Mouse (Mus musculus) cerebellum, postnatal 14 days (tissue): ENCODE data around the gene Fem1a.

ENCODE experiments used
- DNase-seq, 2 experiments: peaks; one replicate each; pipeline ENCODE4 v3.0.0; 2021; ENCODE audit warnings: mixed read lengths in 2 of 2

Gene Fem1a

DNA sequence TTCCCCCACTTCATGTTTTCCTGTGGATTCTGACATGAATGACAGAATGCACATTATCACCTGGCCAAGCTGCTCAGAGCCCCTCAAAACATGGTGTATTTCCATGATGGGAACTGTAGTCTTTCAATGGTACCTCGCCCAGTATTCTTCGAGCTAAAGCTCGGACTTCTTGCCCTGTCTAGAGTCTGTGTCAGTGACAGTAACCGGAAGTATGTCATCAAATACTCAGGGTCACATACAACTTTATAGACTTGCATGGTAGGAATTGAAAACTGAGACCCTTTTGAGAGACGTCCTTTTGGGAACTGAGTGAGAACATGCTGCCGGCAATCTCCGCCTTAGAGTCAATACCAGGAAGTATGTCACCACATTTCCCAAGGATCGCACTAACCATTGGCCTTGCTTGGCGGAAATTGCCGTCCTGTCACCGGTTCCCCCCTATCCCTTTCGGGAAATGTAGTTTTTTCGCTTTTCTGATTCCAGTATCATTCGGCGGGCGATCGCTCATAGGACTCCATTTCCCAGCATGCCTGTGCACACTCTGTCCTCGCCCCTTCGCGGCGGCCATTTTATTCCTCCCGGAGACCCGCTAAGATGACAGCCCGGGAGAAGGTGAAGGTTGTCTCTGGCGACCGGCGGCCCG lies at the start of gene Fem1a:
Gene Fem1a (plus strand): TSS at position 572 of the 643 bp plus-strand sequence.
- DNase-seq, result peak; percentile 91 to 94

GRCm38 (mm10) chr17:56206986-56207674 lies 49.5 kb upstream of the Fem1a start:
- DNase-seq, result no peak

GRCm38 (mm10) chr17:56207963-56208530 lies 48.6 kb upstream of the Fem1a start:
- no peak for DNase-seq

GRCm38 (mm10) chr17:56208821-56209220 lies 47.8 kb upstream of the Fem1a start:
- no peak for DNase-seq

- no peak for DNase-seq
These were observed 45.5 kb upstream of the Fem1a start for GRCm38 (mm10) chr17:56211090-56211489.

DNA sequence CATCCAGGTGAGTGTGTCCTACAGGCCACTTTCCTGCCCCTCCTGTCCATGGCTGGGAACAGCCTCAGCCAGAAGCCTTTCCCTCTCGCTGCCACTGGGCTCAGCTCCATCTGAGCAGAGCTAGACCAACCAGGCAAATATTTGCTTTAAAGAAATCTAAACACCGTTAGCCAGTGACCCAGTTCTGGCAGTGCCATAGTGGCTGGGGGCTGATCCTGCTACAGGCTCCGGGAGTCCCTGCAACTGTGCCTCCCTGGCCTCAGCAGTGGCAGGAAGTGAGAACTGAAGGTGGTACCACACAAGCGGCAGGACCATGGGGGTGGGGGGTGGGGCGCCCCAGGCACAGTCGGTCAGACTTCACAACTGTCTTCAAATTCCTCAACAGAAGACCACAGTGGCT lies 43.9 kb upstream of the Fem1a start:
- DNase-seq, result no peak

GRCm38 (mm10) chr17:56214229-56214628 lies 42.4 kb upstream of the Fem1a start:
- no peak for DNase-seq

DNA sequence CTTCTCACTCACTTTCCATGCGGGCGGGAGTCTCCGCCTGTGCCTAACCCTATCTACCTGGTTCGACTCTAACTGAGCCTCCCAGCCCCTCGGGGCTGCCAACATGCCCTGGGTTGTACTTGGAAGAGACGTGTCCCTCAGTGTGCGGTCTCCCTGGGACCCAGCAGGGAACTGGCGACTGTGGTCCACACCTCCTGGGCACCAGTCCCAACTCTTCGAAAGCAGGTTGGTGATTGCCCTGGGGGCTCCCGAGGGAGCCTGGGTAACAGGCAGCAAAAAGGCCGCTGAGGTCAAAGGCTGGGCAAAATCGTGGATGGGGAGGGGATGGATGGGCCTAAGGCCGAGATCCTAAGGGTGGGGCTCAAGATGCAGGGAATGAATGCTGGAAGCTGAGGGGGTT lies 38.9 kb upstream of the Fem1a start:
- DNase-seq, result peak; percentile 46 to 59

DNA sequence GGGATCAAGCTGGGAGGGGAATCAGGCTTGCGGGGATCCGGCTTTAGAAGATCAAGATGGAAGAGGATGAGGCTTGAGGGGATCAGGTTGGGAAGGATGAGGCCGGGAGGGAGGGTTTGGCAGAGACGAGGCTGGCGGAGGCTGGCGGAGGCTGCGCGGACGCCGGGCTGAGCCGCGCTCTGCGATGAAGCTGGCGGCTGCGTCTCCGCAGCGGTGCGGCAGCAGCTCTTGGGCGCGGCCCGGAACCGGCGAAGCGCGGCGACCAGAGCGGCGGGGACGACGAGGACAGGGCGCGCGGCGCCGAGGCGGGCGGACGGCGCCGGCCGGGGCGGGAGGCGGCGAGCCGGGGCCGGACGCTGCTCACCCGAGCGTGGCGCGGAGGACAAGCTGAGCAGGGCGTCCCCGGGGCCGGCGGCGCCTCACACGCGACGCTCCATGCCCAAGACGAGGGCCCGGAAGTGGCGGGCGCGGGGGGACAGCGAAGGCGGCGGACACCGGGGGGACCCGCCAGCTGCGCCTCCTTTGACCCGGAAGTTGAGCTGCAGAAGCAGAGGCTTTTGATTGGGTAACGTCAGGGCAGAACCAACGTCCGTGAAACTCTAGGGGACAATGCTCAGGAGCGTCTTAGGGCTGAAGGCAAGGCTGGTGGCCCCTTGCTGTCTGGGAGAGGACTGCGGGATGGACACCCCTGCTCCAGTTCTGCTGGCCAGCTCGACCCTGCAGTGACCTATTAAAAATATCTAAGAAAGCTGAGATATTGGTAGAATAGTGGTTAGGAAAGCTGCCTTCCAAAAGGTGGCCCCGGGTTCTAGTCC lies 38.0 kb upstream of the Fem1a start, which contains the start of gene Dpp9:
Gene Dpp9 (minus strand): TSS at position 529 of the 815 bp plus-strand sequence.
- peak; percentile 89 to 91 for DNase-seq

DNA sequence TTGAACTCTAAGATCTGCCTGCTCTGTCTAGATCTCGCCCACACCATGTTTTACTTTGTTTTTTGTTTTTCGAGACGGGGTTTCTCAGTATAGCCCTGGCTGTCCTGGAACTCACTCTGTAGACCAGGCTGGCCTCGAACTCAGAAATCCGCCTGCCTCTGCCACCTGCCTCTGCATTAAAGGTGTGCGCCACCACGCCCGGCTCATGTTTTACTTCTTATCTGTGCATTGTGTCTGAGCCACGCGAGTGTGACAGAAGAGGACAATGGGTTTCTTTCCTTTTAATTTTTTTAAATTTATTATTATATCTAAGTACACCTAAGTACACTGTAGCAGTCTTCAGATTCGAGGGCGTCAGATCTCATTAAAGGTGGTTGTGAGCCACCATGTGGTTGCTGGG lies 37.4 kb upstream of the Fem1a start:
- DNase-seq, result no peak

- DNase-seq, result no peak
These were observed 36.8 kb upstream of the Fem1a start for GRCm38 (mm10) chr17:56219805-56220204.

- no peak for DNase-seq
These were observed 31.7 kb upstream of the Fem1a start for GRCm38 (mm10) chr17:56224916-56225315.

GRCm38 (mm10) chr17:56226566-56226965 lies 30.0 kb upstream of the Fem1a start:
- no peak for DNase-seq

- no peak for DNase-seq
These were observed 26.7 kb upstream of the Fem1a start for GRCm38 (mm10) chr17:56229943-56230342.

- DNase-seq, result peak in 1 of 2 experiments; percentile 54
These were observed 23.2 kb upstream of the Fem1a start for GRCm38 (mm10) chr17:56233389-56233788.

- DNase-seq, result peak; percentile 97 to 98
These were observed 22.7 kb upstream of the Fem1a start for GRCm38 (mm10) chr17:56233818-56234469.

DNA sequence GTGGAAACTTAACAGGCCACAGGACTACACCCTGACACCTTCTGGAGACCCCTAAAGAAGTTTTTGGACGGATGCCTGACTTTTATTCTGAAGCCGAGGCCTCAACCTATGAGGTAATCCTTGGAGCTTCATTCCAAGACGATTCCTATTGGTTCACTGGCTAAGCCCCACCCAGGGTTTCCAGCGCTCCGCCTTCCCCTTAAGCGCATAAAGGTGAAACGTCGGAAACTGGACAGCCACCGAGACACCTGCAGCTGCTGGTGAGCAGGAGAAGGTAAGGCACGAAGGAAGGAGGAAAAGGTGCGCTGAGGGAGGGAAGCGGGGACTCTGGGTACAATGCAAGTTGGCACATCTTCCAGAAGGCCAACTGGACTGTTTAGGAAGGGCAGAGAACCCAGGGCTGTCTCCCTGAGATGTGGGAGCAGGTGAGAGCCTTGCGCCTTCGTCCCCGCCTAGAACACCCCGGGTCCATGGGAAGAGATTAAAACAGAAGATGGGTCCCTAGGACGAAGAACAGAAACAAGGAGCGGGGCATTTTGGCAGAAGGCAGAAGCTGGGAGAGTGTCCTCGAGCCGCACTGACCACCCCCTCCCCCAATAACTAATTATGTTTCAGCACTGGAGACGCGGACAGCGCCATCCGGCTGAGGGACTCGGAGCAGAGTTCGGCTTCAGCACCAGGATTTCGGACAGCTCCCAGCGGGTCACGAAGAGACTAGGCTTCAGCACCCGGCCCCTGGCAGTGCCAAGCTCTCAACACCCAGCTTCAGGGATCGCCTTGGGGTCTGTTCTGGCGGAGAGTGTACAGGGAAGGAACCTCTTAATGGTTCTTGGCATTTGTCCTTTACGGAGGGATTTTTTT lies 14.8 kb upstream of the Fem1a start:
- peak; percentile 89 to 91 for DNase-seq

DNA sequence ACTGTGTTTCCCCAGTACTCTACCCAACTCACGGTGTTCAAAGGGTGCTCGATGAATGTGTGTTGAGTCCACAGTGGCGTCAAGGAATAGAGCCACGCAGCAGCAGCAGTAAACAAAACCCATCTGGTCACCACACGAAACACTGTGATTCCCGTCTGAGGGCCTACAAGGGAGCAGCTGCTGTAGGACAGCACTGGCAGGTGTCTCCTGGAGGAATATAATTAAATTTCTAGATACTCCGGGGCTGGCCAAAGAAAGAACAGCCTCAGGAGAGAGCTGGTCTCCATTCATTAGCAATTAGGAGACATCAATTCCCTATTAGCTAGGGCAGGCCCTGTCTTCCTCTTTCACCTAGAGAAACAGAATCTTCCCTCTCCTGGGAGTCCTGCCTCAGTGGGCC lies 11.0 kb upstream of the Fem1a start:
- no peak for DNase-seq

- DNase-seq, result peak; percentile 82 to 90
These were observed 5.3 kb upstream of the Fem1a start for GRCm38 (mm10) chr17:56251136-56251829.

DNA sequence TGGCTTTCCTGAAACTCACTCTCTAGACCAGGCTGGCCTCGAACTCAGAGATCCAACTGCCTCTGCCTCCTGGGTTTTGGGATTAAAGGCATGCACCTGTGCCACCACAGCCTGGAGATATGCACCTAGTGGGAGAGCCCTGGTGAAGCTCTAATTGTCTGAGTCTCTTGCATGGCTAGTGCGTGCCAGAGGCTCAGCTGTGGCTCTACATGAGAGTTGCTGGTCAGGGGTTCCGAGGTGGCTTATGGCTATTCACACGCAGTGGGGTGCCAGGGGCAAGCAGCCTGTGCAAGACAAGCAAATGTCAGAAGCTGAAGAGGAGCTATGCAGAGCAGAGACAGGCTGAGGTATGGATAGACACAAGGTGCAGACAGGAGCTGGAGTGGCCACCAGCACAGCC lies 1.9 kb upstream of the Fem1a start:
- no peak for DNase-seq

GRCm38 (mm10) chr17:56255429-56255828 lies 1.2 kb upstream of the Fem1a start:
- DNase-seq, result peak; percentile 72 to 79
